Mouse (Mus musculus): ENCODE results near the gene Ehmt2. TPM values are rescaled to one million over a fixed set of nuclear protein-coding genes. Genes with fewer than 3 reads are reported as not detected.
"Not testable (repeated sequence)": the region's sequence is repeated elsewhere in the genome, so short reads cannot be mapped to it uniquely, and the experiment has no call there.

Gene Ehmt2
- polyA plus RNA-seq, 1 experiment, result 30.6 TPM

DNA sequence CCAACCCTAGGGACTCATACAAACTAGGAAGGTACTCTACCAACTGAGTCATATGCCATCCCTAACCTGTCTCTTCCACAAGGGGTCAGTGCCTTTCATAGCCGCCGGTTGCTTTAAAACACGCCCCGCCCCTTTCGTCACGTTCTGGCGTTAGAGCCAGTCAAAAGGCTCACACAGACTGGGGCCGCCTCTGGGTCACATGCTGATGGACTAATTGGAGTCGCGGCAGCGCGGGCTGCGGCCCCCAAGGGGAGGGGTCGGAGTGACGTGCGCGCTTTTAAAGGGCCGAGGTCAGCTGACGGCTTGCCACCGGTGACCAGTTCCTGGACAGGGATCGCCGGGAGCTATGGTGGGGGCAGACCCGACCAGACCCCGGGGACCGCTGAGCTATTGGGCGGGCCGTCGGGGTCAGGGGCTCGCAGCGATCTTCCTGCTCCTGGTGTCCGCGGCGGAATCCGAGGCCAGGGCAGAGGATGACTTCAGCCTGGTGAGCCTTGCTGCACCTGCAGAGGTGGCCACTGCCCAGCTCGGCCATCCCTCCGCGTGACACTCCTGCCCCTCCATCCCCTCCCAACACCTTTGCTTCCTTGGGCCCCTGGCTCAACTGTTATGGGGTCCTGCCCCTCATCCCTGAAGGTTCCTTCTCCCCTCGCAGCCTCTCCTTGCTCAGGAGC, 32.9 kb downstream of the Ehmt2 start, which contains the start of gene Neu1:
Gene Neu1 (plus strand): TSS at position 193 of the 674 bp plus-strand sequence.
- peak within 1 kb of the TSS; percentile 93 for H3K4me3 ChIP-seq (ENCODE audit: insufficient read depth, low read depth, low read length)
- H3K4me1 ChIP-seq (ENCODE audit: control insufficient read depth, insufficient read depth, insufficient read length, low read length), result peaks cover 8% of the 10 kb centered on the region
- H3K27ac ChIP-seq (replicated peaks; ENCODE audit: low read depth, low read length), result peak within 1 kb of the TSS; percentile 76

DNA sequence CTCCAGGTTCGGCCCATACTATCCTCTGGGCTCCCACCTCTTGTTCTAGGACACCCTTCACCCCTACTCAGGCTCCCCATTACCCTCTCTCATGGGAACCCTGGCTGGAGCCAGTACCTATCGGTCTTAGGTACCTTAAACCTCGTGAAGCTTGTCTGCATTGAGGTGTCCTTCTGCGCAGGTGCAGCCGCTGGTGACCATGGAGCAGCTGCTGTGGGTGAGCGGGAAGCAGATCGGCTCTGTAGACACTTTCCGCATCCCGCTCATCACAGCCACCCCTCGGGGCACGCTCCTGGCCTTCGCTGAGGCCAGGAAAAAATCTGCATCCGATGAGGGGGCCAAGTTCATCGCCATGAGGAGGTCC, 33.4 kb downstream of the Ehmt2 start:
- Histone ChIP-seq H3K27ac (replicated peaks; ENCODE audit: low read depth, low read length) (peak overlapping the region; percentile 76), H3K4me3 (ENCODE audit: insufficient read depth, low read depth, low read length) (peak overlapping the region; percentile 93), H3K4me1 (ENCODE audit: control insufficient read depth, insufficient read depth, insufficient read length, low read length) (peaks cover 8% of the 10 kb centered on the region)

DNA sequence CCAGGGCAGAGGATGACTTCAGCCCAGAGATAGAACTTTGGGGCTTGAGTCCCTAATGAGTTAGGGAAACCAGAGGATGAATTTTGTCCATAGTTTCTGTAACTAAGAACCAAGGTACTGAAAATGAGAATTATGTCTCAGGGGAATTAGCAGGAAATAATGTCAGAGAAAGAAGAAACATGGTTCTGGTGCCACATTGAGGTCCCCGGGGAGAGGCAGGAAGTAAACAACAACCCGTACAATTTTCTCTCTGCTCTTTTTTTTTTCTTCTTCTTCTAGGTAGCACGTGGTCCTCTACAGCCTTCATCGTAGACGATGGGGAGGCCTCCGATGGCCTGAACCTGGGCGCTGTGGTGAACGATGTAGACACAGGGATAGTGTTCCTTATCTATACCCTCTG, 34.0 kb downstream of the Ehmt2 start:
- Histone ChIP-seq H3K4me3 (ENCODE audit: insufficient read depth, low read depth, low read length) (peak overlapping the region; percentile 93), H3K4me1 (ENCODE audit: control insufficient read depth, insufficient read depth, insufficient read length, low read length) (peaks cover 8% of the 10 kb centered on the region), H3K27ac (replicated peaks; ENCODE audit: low read depth, low read length) (peak overlapping the region; percentile 76)

DNA sequence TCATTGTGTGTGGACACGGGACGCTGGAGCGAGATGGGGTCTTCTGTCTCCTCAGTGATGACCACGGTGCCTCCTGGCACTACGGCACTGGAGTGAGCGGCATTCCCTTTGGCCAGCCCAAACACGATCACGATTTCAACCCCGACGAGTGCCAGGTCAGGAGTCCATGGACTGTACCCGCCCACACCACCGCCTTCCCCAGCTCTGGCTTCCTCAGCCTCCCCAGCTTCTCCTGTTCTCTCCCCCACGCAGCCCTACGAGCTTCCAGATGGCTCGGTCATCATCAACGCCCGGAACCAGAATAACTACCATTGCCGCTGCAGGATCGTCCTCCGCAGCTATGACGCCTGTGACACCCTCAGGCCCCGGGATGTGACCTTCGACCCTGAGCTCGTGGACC, 35.8 kb downstream of the Ehmt2 start:
- Histone ChIP-seq H3K27ac (replicated peaks; ENCODE audit: low read depth, low read length) (peak overlapping the region; percentile 74), H3K4me1 (ENCODE audit: control insufficient read depth, insufficient read depth, insufficient read length, low read length) (peaks cover 8% of the 10 kb centered on the region), H3K4me3 (ENCODE audit: insufficient read depth, low read depth, low read length) (peak overlapping the region; percentile 44)

DNA sequence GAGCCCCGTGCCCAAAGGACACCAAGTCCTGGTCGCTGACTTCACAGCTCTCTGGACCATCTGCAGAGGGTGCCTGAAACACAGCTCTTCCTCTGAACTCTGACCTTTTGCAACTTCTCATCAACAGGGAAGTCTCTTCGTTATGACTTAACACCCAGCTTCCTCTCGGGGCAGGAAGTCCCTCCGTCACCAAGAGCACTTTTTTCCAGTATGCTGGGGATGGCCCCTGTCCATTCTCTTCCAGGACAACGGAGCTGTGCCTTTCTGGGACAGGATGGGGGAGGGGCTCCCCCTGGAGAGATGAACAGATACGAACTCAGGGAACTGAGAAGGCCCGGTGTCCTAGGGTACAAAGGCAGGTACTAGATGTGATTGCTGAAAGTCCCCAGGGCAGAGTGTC, 36.6 kb downstream of the Ehmt2 start:
- peak overlapping the region; percentile 74 for H3K27ac ChIP-seq (replicated peaks; ENCODE audit: low read depth, low read length)
- H3K4me3 ChIP-seq (ENCODE audit: insufficient read depth, low read depth, low read length), result peak overlapping the region; percentile 44
- peaks cover 8% of the 10 kb centered on the region for H3K4me1 ChIP-seq (ENCODE audit: control insufficient read depth, insufficient read depth, insufficient read length, low read length)

DNA sequence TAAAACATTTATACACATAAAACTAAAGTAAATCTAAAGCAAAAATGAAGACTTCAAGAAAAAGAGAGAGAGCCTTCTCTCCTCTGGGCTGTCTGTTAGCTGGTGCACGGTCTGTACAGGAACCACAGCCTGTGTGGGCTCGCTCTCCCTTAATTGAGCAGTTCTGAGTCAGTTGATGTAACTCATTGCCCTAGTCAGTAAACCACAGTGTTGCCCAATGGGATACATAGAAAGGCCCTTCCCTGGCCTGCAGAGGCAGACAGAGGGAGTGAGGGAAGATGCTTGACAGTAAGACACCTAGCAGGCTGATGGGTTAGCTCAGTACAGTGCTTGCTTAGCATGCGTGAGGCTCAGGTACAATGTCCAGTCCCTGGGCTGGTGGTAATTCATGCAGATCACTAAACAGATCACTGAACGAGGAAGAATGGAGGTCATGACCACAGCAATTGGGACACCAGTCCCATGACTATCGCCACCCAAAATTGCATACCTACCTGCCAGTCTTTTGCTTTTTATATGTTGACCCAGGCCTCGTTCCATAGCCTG, 39.8 kb downstream of the Ehmt2 start:
- H3K27ac ChIP-seq (replicated peaks; ENCODE audit: low read depth, low read length), result no peak overlapping the region
- no peak overlapping the region for H3K4me3 ChIP-seq (ENCODE audit: insufficient read depth, low read depth, low read length)
- H3K4me1 ChIP-seq (ENCODE audit: control insufficient read depth, insufficient read depth, insufficient read length, low read length), result peaks cover 3% of the 10 kb centered on the region

DNA sequence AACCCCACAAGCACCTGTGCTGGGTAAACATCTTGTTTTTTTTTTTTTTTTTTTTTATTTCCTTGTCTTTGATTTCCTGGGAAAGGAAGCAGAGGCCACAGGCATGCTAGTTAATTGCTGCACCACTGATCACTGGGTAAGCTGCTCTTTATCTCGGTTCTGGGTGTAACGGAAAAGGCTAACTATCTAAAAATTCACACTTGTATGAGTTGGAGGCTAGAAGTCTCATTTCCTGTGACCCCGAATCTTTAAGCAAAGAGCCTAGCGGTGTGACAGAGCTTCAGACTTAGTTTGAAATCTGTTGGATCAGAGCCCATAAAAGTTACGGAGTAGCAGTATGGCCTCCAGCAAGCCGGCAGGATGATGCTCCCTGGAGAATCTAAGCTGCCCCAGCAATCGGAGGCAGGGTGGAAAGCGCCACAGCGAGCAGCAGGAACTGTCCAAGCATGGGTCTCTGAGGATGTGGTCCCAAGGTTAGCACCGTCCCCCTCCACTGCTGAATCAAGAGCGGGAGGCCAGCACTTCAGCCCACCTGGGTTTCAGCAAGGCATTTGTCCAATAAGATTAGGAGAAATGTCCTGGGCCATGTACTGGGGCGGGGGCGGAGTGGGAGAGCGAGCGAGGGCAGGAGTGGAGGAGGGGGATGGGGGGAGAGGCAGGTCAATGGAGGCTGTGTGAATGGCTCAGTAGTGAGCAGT, 43.2 kb downstream of the Ehmt2 start:
- Histone ChIP-seq H3K4me3 (ENCODE audit: insufficient read depth, low read depth, low read length) (peak overlapping the region; percentile 56), H3K27ac (replicated peaks; ENCODE audit: low read depth, low read length) (peak overlapping the region; percentile 92), H3K4me1 (ENCODE audit: control insufficient read depth, insufficient read depth, insufficient read length, low read length) (peaks cover 3% of the 10 kb centered on the region)

DNA sequence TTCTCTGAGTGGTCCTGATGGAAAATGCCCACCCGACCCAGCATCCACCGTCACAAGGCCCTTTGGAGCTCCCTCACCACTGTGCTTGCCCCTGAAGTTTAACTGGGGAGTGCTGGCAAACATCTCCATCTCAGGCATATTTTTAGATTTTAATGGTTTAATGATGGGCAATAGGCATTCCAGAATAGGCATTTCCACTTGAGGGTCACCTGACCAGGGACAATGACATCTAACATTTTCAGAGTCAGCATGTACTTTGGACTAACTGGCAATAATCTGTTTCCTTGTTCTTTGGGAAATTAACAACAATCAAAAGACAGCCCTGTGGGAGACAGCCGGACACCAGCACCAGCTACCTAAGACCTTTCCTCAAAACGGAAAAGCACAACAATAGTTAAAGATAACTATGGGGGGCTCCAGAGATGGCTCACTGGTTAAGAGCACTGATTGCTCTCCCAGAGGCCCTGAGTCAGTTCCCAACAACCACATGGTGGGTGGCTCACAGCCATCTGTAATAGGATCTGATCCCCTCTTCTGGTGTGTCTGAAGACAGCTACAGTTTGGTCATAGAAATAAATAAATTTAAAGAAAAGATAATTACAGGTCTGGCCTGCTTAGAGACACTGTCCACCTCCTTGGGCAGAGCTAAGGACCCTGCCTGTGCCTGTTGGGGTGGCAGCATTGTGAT, 45.0 kb downstream of the Ehmt2 start:
- Histone ChIP-seq H3K27ac (replicated peaks; ENCODE audit: low read depth, low read length) (peak overlapping the region; percentile 85), H3K4me3 (ENCODE audit: insufficient read depth, low read depth, low read length) (no peak overlapping the region), H3K4me1 (ENCODE audit: control insufficient read depth, insufficient read depth, insufficient read length, low read length) (peaks cover 3% of the 10 kb centered on the region)

DNA sequence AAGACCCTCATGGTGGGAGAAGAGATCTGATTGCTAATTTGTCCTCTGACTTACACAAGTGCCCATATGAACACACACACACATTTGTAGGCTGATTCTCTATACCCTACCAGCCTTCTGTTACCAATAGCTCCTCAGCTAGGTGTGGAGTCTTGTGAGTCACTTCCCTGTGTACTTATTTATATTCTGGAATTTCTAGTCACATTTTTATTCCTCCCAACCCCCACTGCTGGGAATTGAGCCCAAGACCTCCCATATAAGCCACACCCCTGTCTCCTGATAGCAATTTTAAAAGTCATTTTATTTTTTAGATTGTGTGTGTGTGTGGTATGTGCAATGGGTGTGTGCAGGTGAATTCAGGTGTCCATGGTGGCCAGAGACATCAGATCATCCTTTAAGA, 46.1 kb downstream of the Ehmt2 start:
- no peak overlapping the region for H3K4me3 ChIP-seq (ENCODE audit: insufficient read depth, low read depth, low read length)
- H3K4me1 ChIP-seq (ENCODE audit: control insufficient read depth, insufficient read depth, insufficient read length, low read length), result peaks cover 3% of the 10 kb centered on the region
- H3K27ac ChIP-seq (replicated peaks; ENCODE audit: low read depth, low read length), result peak overlapping the region; percentile 36; the same call in 1 of the 2 replicates

DNA sequence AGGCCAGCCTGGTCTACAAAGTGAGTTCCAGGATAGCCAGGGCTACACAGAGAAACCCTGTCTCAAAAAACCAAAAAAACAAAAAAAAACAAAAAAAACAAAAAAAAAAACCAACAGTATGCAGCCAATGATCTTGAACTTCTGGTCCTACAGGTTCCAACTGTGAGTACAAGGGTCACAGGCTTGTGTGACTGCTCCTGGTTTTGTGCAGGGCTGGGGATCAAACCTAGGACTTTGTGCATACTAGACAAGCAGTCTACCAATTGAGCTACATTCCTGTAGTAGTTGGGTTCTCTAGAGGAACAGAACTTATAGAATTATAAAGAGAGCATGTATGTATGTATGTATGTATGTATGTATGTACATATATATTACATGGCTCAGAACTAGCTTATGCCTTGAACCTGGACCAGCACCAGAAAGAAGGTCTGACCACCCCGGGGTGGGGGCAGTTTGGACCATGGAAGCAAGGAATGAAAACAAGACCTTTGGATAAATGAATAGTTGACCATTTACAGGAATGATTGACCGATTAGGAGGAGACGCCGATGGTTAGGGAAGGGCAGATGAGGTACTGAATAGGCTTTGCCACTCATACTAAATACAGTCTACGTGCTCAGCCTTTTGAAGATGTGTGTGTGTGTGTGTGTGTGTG, 48.3 kb downstream of the Ehmt2 start:
- no peak overlapping the region for H3K27ac ChIP-seq (replicated peaks; ENCODE audit: low read depth, low read length)
- H3K4me1 ChIP-seq (ENCODE audit: control insufficient read depth, insufficient read depth, insufficient read length, low read length), result peaks cover 3% of the 10 kb centered on the region
- H3K4me3 ChIP-seq (ENCODE audit: insufficient read depth, low read depth, low read length), result no peak overlapping the region

DNA sequence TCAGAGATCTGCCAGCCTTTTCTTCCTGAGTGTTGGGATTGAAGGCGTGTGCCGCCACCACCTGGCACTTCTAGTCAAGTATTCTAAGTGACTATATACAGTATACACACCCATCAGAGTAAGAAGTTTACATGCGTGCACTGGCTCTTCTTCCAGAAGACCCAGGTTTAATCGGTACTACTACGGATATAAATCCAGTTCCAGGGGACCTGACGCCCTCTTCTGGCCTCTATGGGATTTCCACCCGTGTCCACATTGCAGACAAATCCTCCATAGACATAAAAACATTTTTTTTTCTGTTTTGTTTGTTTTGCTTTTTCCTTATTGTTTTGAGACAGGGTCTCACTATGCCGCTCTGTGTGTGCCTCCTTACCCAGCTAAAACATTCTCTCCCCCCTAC, 49.3 kb downstream of the Ehmt2 start:
- H3K4me1 ChIP-seq (ENCODE audit: control insufficient read depth, insufficient read depth, insufficient read length, low read length), result peaks cover 3% of the 10 kb centered on the region; the same call in 1 of the 2 replicates
- no peak overlapping the region for H3K27ac ChIP-seq (replicated peaks; ENCODE audit: low read depth, low read length)
- no peak overlapping the region for H3K4me3 ChIP-seq (ENCODE audit: insufficient read depth, low read depth, low read length)

DNA sequence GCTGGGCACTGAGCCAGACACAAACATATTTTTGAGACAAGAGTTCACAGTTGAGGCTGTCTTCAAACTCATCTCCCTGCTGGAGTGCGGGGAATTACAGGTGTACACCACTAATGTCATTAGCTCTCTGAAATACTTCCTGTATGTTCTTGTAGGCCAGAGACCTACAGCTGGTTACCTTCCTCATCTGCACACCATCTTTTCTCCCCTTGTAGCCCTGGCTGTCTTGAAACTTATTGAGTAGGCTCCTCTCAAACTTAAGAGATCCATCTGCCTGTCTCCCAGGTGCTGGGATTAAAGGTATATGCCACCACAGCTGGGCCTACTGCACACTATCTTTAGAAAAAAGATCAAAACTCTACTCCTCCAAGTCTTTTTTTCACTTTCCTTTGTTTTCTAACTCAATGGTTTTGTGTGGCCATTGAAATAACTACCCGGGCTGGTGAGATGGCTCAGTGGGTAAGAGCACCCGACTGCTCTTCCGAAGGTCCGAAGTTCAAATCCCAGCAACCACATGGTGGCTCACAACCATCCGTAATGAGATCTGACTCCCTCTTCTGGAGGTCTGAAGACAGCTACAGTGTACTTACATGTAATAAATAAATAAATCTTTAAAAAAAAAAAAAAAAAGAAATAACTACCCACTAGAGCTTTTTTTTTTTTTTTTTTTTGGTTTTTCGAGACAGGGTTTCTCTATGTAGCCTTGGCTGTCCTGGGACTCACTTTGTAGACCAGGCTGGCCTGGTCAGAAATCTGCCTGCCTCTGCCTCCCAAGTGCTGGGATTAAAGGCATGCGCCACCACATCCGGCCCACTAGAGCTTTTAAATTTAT, 50.7 kb downstream of the Ehmt2 start:
- H3K4me3 ChIP-seq (ENCODE audit: insufficient read depth, low read depth, low read length); H3K27ac ChIP-seq (replicated peaks; ENCODE audit: low read depth, low read length); H3K4me1 ChIP-seq (ENCODE audit: control insufficient read depth, insufficient read depth, insufficient read length, low read length): not testable (repeated sequence)

DNA sequence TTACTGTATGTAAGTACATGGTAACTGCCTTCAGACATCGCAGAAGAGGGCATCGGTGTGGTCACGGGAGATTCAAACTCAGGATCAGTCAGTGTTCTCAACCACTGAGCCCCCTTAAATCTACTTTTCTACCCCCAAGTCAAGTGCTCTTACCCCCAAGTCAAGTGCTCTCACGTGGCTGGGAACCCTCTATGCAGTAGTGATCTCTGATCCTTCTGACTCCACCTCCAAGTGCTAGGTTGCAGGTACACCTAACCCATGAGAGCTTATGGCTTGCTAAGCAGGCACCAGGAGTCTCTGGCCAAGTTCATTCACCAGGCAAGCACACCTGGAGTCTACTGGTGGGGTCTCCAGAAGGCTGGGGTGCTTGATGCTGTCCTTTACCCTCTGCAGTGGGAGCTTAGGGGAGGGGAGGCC, 51.3 kb downstream of the Ehmt2 start:
- H3K27ac ChIP-seq (replicated peaks; ENCODE audit: low read depth, low read length), result no peak overlapping the region
- no peaks in the 10 kb centered on the region for H3K4me1 ChIP-seq (ENCODE audit: control insufficient read depth, insufficient read depth, insufficient read length, low read length)
- no peak overlapping the region for H3K4me3 ChIP-seq (ENCODE audit: insufficient read depth, low read depth, low read length)
